Mouse (Mus musculus): ENCODE results near the gene Pole3. TPM values are rescaled to one million over a fixed set of nuclear protein-coding genes. Genes with fewer than 3 reads are reported as not detected.

Pole3 gene
- polyA plus RNA-seq (2016; fragmentation: Nextera tagmentation; extraction: Ambion mirVana): 82.9 and 88.6 TPM in 2 replicates

DNA sequence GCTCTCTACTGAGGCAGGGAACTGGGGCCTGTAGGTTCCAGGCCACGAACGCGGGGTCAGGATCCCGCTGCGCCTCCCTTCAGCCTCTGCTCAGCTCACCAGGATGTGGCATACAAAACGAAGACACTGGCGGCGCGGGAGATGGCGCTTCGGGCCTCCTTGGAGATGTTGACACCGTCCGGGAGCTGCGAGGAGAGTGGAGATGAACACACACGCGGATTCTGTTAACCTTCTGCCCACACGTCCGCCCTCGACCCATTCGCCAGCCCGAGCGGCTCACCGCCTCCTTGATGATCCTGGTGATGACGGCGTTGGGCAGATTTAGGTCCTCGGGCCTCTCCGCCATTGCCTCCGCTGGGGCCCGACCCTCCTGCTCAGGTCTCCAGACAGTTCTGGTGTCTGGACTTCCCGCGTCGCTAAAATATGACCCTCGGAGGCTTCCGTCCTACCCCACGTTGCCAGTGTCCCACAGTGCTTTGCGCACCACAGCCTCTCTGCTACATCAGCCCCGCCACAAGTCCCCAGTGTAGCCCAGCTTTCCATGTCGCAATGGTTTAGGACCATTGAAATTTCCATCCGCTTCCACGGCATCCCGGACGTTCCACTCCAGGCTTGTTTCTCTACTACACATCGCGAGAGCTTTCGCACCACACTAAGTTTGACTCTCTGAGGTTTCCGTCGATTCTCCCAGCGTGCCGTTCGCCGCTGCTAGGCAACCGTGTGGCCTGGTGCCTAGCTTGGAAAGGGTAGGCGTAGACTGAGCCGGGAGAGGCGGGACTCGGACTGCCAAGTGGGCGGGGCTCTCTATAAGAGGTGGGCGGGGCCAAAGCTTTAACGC is at the start of gene Pole3, which contains the start of gene 4933430I17Rik:
Gene Pole3, minus strand, starts transcription at position 418 of the 838 bp plus-strand sequence.
Gene 4933430I17Rik, plus strand, starts transcription at position 719 of the 838 bp plus-strand sequence.
- Histone ChIP-seq H3K4me3 (peak within 1 kb of the TSS; percentile 68), H3K9ac (peak within 1 kb of the TSS; percentile 81), H3K27ac (peak within 1 kb of the TSS; percentile 70), H3K27me3 (replicated peaks) (no peaks in the 10 kb centered on the region), H3K4me2 (replicated peaks) (peak within 1 kb of the TSS; percentile 79), H3K9me3 (no peaks in the 10 kb centered on the region), H3K4me1 (peaks cover 12% of the 10 kb centered on the region), H3K36me3 (0 out of 2 replicates have a peak, but pooled peaks cover 7% of the 10 kb centered on the region)
- under 1% methylated on average over 59 of the region's 59 CpGs for WGBS
- peak; percentile 99 for ATAC-seq (ENCODE audit: low FRiP score, low read depth)

DNA sequence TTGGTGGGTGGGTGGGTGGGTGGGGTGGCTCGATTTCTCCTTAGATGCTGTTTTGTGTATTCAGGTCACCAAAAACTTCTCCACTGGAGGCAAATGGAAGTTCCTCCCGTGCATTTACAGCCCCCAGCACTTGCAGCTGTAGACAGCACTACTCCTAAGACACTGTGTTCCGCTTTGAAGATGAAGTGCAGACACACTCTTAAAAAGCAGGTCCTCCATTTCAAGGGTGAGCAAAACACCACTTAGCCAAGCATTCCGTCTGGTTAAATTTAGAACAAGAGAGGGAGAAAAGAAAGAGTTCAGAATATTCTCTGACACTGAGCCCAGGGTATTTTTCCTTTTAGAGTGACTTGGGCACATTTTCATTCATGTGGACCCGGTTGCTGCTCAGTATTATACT is 45.2 kb upstream of the Pole3 start:
- Histone ChIP-seq H3K4me1 (no peaks in the 10 kb centered on the region), H3K9ac (no peak overlapping the region), H3K27me3 (replicated peaks) (no peaks in the 10 kb centered on the region), H3K4me3 (no peak overlapping the region), H3K4me2 (replicated peaks) (no peak overlapping the region), H3K27ac (no peak overlapping the region), H3K36me3 (no peaks in the 10 kb centered on the region), H3K9me3 (no peaks in the 10 kb centered on the region)
- no peak for ATAC-seq (ENCODE audit: low FRiP score, low read depth)
- WGBS: 71% methylated on average over 5 of the region's 5 CpGs

DNA sequence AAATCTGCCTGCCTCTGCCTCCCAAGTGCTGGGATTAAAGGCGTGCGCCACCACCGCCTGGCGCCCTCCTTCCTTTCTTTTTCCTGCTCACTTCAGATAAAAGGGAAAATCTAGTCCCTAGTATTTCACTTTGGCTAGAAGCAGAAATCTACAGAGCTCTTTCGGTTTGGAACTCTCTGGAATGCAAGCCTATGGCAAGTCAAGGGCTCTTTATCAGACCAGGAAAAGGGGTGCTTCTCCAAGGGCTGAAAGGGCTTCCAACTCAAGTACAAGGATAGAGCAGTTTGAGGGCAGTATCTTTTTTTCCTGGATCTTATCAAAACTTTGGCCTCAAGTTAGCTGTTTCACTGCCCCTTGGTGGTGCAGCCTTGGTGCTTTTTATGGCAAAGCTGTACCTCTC is 44.7 kb upstream of the Pole3 start:
- no peaks in the 10 kb centered on the region for H3K36me3 ChIP-seq
- no peak for ATAC-seq (ENCODE audit: low FRiP score, low read depth)
- no peak overlapping the region for H3K27ac ChIP-seq
- WGBS: 91% methylated on average over 5 of the region's 5 CpGs
- no peak overlapping the region for H3K4me2 ChIP-seq (replicated peaks)
- H3K4me1 ChIP-seq: 0 out of 2 replicates have a peak, but pooled peaks cover 2% of the 10 kb centered on the region
- H3K4me3 ChIP-seq: no peak overlapping the region
- H3K9me3 ChIP-seq: no peaks in the 10 kb centered on the region
- no peak overlapping the region for H3K9ac ChIP-seq
- H3K27me3 ChIP-seq (replicated peaks): no peaks in the 10 kb centered on the region

DNA sequence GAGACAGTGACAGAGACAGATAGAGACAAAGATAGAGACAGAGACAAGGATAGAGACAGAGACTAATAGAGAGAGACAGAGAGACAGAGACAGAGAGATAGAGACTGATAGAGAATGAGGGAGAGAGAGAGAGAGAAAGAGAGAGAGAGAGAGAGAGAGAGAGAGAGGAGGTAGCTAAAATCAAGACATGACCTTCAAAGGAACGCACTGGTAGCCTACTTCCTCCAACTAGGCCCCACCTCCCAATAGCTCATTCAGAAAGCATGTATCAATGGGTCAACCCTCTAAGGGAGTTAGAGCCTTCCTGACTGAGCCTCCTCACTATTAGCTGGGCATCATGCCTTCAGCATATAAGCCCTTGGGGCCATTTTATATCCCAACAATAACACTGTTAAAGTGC is 43.5 kb upstream of the Pole3 start:
- Histone ChIP-seq H3K27me3 (replicated peaks) (no peaks in the 10 kb centered on the region), H3K9me3 (no peaks in the 10 kb centered on the region), H3K4me1 (0 out of 2 replicates have a peak, but pooled peaks cover 2% of the 10 kb centered on the region), H3K27ac (no peak overlapping the region), H3K9ac (no peak overlapping the region), H3K4me3 (no peak overlapping the region), H3K36me3 (no peaks in the 10 kb centered on the region), H3K4me2 (replicated peaks) (no peak overlapping the region)
- WGBS: 93% methylated on average over 1 of the region's 1 CpGs
- ATAC-seq (ENCODE audit: low FRiP score, low read depth): no peak

DNA sequence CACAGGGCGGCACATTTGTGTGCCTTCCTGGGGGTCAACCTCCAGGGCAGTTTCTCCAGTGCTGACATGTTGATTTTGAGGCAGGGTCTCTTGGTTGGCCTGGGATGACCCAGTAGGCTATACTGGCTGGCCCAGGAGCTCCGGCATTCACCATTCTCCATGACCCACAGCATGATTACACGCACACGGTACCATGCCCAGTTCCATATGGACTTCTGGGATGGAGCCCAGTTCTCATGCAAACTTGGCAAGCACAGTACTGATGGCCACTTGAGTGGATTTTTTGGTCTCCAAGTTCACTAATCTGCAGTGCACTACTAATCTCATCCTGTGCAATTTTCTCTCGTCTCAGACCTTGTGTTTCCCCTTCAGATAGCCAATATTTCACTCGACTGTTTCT is 42.8 kb upstream of the Pole3 start:
- Histone ChIP-seq H3K27ac (no peak overlapping the region), H3K4me3 (no peak overlapping the region), H3K36me3 (no peaks in the 10 kb centered on the region), H3K4me1 (0 out of 2 replicates have a peak, but pooled peaks cover 2% of the 10 kb centered on the region), H3K9ac (no peak overlapping the region), H3K9me3 (no peaks in the 10 kb centered on the region), H3K4me2 (replicated peaks) (no peak overlapping the region), H3K27me3 (replicated peaks) (no peaks in the 10 kb centered on the region)
- no peak for ATAC-seq (ENCODE audit: low FRiP score, low read depth)
- 94% methylated on average over 6 of the region's 6 CpGs for WGBS

DNA sequence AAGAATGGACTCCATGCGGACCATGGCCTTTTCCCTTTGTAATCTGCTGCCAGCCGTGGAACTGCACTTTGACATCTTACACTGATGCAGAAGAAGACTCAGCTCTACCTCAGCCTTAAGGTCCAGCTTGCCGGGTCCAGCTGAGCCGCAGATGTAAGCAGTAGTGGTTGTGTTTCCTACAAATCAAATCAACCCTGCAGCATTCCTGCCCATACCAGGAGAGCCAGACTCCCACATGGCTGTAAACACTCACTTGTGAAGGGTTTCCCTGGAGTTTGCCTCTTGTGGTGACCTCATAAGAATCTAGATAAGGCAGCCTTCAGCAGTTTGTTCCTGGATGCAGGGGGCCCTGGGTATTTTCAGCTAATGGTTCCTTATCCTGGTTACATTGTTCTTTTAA is 41.7 kb upstream of the Pole3 start:
- H3K4me3 ChIP-seq: no peak overlapping the region
- no peaks in the 10 kb centered on the region for H3K36me3 ChIP-seq
- no peak overlapping the region for H3K4me2 ChIP-seq (replicated peaks)
- ATAC-seq (ENCODE audit: low FRiP score, low read depth): no peak
- H3K9ac ChIP-seq: no peak overlapping the region
- H3K27ac ChIP-seq: no peak overlapping the region
- H3K27me3 ChIP-seq (replicated peaks): no peaks in the 10 kb centered on the region
- peaks cover 8% of the 10 kb centered on the region; the same call in 1 of the 2 replicates for H3K4me1 ChIP-seq
- H3K9me3 ChIP-seq: no peaks in the 10 kb centered on the region
- 86% methylated on average over 4 of the region's 4 CpGs for WGBS

DNA sequence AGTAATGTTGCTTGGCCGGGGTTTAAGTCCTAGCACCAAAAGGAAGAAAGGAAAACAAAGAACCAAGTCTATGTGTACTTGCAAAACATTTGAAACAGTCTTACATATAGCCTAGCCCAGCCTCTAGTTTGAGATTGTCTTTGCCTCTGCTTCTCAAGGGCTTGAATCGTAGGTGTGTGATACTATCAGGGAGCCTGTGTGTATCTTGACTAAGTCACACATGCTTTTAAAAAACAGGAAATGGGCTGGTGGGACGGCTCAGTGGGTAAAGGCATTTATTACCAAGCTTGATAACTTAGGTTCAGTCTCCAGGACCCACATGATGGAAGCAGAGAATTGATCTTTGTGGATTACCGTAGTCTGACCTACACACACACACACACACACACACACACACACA is 37.1 kb upstream of the Pole3 start:
- Histone ChIP-seq H3K27me3 (replicated peaks) (no peaks in the 10 kb centered on the region), H3K9ac (no peak overlapping the region), H3K4me3 (no peak overlapping the region), H3K9me3 (no peaks in the 10 kb centered on the region), H3K4me2 (replicated peaks) (no peak overlapping the region), H3K27ac (no peak overlapping the region), H3K36me3 (no peaks in the 10 kb centered on the region), H3K4me1 (peaks cover 10% of the 10 kb centered on the region; the same call in 1 of the 2 replicates)
- 82% methylated on average over 4 of the region's 4 CpGs for WGBS
- 0 out of 2 replicates have a peak, but pooled peaks have one; percentile 15 for ATAC-seq (ENCODE audit: low FRiP score, low read depth)

DNA sequence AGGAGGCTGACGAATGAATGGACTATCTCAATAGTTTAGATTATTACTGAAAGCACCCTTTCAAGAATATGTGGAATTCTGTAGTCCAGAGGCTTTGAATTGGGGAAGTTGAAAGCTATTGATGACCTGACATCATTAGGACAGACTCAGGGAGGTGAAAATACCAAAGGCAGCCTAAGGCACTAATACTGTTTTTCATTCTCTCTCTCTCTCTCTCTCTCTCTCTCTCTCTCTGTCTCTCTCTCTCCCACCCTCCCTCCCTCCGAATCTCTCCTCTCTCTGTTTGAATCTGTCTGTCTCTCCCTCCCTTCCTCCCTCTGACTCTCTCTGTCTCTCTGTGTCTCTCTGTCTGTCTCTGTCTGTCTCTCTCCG is 36.7 kb upstream of the Pole3 start:
- no peak overlapping the region for H3K4me2 ChIP-seq (replicated peaks)
- WGBS: 51% methylated on average over 3 of the region's 3 CpGs

DNA sequence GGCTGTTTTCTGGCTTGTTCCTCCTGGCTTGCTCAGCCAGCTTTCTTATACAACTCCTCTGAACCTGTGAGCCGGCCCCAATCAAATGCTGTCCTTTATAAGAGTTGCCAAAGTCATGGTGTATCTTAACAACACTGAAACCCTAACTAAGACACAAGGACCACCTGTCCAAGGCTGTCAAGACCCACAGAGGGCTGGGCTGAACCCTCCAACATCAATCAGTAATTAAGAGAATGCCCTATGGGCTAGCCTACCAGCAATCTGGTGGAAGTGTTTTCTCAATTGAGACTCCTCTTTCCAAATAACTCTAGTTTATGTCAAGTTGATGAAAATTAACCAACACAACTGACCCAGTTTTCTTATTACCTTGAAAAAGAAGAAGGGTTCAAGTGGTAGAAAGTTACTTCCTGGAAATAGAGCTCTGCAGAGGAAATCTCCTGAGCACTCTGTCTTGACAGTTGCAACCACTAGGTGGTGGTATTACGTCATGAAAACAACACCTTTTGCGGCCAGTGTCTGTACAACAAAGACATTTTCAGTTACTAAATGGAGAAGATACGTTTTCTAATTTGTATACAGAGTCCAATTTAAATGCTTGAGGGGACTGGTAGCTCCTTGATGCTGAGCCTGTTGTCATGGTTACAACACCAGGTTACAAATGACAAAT is 36.2 kb upstream of the Pole3 start:
- H3K4me3 ChIP-seq: no peak overlapping the region
- ATAC-seq (ENCODE audit: low FRiP score, low read depth): peak; percentile 71
- 25% methylated on average over 4 of the region's 4 CpGs for WGBS
- H3K9me3 ChIP-seq: no peaks in the 10 kb centered on the region
- no peak overlapping the region for H3K9ac ChIP-seq
- no peak overlapping the region for H3K4me2 ChIP-seq (replicated peaks)
- no peaks in the 10 kb centered on the region for H3K27me3 ChIP-seq (replicated peaks)
- no peaks in the 10 kb centered on the region for H3K36me3 ChIP-seq
- no peak overlapping the region for H3K27ac ChIP-seq
- peaks cover 10% of the 10 kb centered on the region; the same call in 1 of the 2 replicates for H3K4me1 ChIP-seq

More for the DNA sequence above, 36.7 kb upstream of the Pole3 start:
- Histone ChIP-seq H3K9ac (no peak overlapping the region), H3K9me3 (no peaks in the 10 kb centered on the region), H3K4me3 (no peak overlapping the region), H3K27me3 (replicated peaks) (no peaks in the 10 kb centered on the region), H3K4me1 (peaks cover 10% of the 10 kb centered on the region; the same call in 1 of the 2 replicates), H3K27ac (no peak overlapping the region), H3K36me3 (no peaks in the 10 kb centered on the region)
- ATAC-seq (ENCODE audit: low FRiP score, low read depth): peak; percentile 39

DNA sequence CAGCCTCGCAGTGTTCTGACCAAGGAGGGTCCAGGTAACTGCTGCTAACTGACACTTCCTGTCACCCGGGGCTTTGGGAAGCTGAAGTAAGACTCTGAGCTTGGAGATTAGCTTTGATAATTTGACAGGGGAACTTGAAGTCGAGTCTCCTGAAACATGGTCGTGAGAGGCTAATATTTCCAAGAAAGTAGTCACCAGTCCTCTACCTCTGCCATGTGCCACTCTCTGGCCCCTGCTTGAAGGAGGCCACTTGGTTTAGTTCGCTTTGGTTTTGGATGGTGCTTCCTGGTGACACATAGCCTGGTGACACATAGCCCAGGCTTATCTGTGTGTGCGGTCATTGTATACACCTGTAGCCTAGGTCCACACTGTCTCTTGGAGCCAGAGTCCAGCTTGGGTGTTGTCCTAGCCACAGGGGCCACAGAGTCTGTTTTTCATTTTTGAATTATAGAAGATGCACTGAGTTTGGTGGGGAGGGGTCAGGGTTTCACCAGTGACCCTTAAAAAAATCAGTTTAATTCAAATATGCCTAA is 35.0 kb upstream of the Pole3 start, which contains the start of gene Rgs3:
Gene Rgs3, plus strand, starts transcription at position 51 of the 533 bp plus-strand sequence.
- 68% methylated on average over 6 of the region's 6 CpGs for WGBS
- no peak within 1 kb of the TSS for H3K9ac ChIP-seq
- no peak within 1 kb of the TSS for H3K4me2 ChIP-seq (replicated peaks)
- H3K4me3 ChIP-seq: no peak within 1 kb of the TSS
- H3K4me1 ChIP-seq: peaks cover 9% of the 10 kb centered on the region; the same call in 1 of the 2 replicates
- H3K27me3 ChIP-seq (replicated peaks): no peaks in the 10 kb centered on the region
- ATAC-seq (ENCODE audit: low FRiP score, low read depth): no peak
- no peaks in the 10 kb centered on the region for H3K36me3 ChIP-seq
- no peaks in the 10 kb centered on the region for H3K9me3 ChIP-seq
- no peak within 1 kb of the TSS for H3K27ac ChIP-seq

DNA sequence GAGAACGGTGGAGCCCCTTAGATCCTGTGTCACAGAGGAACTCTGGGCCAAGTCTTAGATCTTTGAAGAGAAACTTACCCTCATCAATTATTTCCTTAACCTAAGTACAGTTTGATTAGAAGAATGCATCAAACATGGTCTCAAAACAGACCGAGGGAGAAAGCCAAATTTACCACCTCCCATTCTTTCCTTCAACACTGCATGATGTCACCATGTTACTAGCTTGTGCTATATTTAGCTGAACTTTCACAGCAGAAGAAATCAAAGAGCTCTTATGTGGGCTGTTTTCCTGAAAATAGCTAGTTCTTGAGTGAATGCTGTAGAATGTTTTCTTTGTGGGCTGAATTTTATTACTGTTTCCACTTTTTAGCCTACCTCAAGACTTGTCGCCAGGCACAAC is 32.6 kb upstream of the Pole3 start:
- 74% methylated on average over 3 of the region's 3 CpGs for WGBS
- H3K4me1 ChIP-seq: peaks cover 8% of the 10 kb centered on the region; the same call in 1 of the 2 replicates
- H3K4me3 ChIP-seq: no peak overlapping the region
- no peak overlapping the region for H3K4me2 ChIP-seq (replicated peaks)
- no peak overlapping the region for H3K9ac ChIP-seq
- H3K27ac ChIP-seq: no peak overlapping the region
- ATAC-seq (ENCODE audit: low FRiP score, low read depth): no peak
- no peaks in the 10 kb centered on the region for H3K27me3 ChIP-seq (replicated peaks)
- H3K9me3 ChIP-seq: no peaks in the 10 kb centered on the region
- H3K36me3 ChIP-seq: no peaks in the 10 kb centered on the region

DNA sequence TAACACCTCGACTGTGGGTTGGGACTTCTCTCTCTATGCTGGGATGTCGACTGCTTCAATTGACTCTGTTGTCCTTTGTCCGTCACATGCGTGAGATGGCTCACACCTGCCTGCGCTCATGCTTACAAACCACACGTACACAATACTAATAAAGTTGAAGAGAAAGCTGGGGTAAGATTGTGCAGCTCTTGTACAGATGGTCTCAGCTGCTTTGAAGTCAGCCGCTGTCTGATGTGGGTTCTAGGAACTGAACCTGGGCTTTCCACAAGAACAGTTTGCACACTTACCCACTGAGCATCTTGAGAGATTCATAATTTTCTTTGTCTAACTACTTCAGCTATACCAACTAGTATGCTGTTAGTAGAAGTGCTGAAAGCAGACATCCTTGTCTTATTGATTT is 27.1 kb upstream of the Pole3 start:
- Histone ChIP-seq H3K27me3 (replicated peaks) (no peaks in the 10 kb centered on the region), H3K4me2 (replicated peaks) (no peak overlapping the region), H3K4me3 (no peak overlapping the region), H3K27ac (no peak overlapping the region), H3K36me3 (no peaks in the 10 kb centered on the region), H3K4me1 (no peaks in the 10 kb centered on the region), H3K9me3 (no peaks in the 10 kb centered on the region), H3K9ac (no peak overlapping the region)
- WGBS: 87% methylated on average over 7 of the region's 7 CpGs
- no peak for ATAC-seq (ENCODE audit: low FRiP score, low read depth)
